Mouse (Mus musculus) heart, embryonic 12.5 days (tissue): ENCODE data around the gene Elavl4. TPM values are rescaled to one million over a fixed set of nuclear protein-coding genes. Genes with fewer than 3 reads are reported as not detected.

ENCODE experiments used
- ATAC-seq: fragments of 200-750 bp; cut with Nextera tagmentation; 2 replicates; pipeline ENCODE4 v1.8.0; 2017; ENCODE audit warnings: moderate TSS enrichment, moderate library complexity; ENCODE audit not compliant: insufficient number of reproducible peaks, low FRiP score
- H3K27ac ChIP-seq: fragments of 300-500 bp; sonication (generic); 2 replicates; pipeline ENCODE4 v1.5.1; 2016; ENCODE audit warnings: mild to moderate bottlenecking, moderate library complexity; ENCODE audit not compliant: poor library complexity, severe bottlenecking
- H3K27me3 ChIP-seq: fragments of 300-500 bp; sonication (generic); replicated peaks from 2 replicates; pipeline ENCODE4 v1.6.1; 2016; ENCODE audit warnings: mild to moderate bottlenecking, moderate library complexity
- H3K36me3 ChIP-seq: fragments of 300-500 bp; sonication (generic); 2 replicates; pipeline ENCODE4 v1.6.1; 2016; ENCODE audit warnings: mild to moderate bottlenecking, moderate library complexity
- H3K4me1 ChIP-seq: fragments of 300-500 bp; sonication (generic); replicated peaks from 2 replicates; pipeline ENCODE4 v1.6.1; 2016; ENCODE audit warnings: mild to moderate bottlenecking
- H3K4me2 ChIP-seq: fragments of 300-500 bp; sonication (generic); 2 replicates; pipeline ENCODE4 v1.6.1; 2016; ENCODE audit warnings: mild to moderate bottlenecking, moderate library complexity
- H3K4me3 ChIP-seq: fragments of 300-500 bp; sonication (generic); 2 replicates; pipeline ENCODE4 v1.5.1; 2016; ENCODE audit warnings: mild to moderate bottlenecking
- H3K9ac ChIP-seq: fragments of 300-500 bp; sonication (generic); 2 replicates; pipeline ENCODE4 v1.6.1; 2016; ENCODE audit warnings: mild to moderate bottlenecking, moderate library complexity
- H3K9me3 ChIP-seq: fragments of 300-500 bp; sonication (generic); replicated peaks from 2 replicates; pipeline ENCODE4 v1.6.1; 2016; ENCODE audit warnings: mild to moderate bottlenecking, moderate library complexity
- WGBS: fragments of 180-500 bp; shearing (Covaris S2); methylation state at CpG from one replicate; pipeline ENCODE4 v1.1.7; 2016; 5-methylcytosine and 5-hydroxymethylcytosine counted together
- polyA plus RNA-seq: library from polyadenylated mRNA; unstranded; fragments of >200 nt; fragmentation: Nextera tagmentation; extraction: Ambion mirVana; gene quantifications from 2 replicates; pipeline ENCODE4 v1.2.1, GENCODE M21; 2016

Gene Elavl4
- polyA plus RNA-seq, 1 experiment from 2014 or later, result 3.3 TPM

DNA sequence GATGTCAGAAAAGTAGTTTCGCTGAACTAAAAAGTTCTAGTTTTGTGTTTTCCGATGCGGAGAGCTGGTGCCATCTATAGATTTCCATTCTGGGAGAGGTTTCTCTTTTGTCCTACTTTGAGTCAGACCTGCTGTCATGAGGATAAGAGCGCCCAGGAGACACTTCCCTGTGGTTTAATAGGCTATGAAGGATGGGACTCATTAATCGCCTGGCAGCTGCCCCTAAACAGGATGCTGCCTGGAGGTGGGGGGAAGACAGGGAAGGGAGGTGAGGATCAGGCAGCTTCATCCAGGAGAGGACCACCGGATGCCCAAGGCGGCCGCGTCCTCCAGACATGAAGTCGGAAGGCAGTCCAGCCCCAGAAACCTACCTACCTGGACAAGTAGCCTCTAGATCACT lies 126.2 kb downstream of the Elavl4 start:
- Histone ChIP-seq H3K27me3 (no peaks in the 10 kb centered on the region), H3K9me3 (no peaks in the 10 kb centered on the region), H3K9ac (no peak overlapping the region), H3K27ac (no peak overlapping the region), H3K4me2 (no peak overlapping the region), H3K4me3 (no peak overlapping the region), H3K36me3 (no peaks in the 10 kb centered on the region), H3K4me1 (peaks cover 30% of the 10 kb centered on the region)
- ATAC-seq, result no peak
- WGBS, result 79% methylated on average over 10 of the region's 10 CpGs

DNA sequence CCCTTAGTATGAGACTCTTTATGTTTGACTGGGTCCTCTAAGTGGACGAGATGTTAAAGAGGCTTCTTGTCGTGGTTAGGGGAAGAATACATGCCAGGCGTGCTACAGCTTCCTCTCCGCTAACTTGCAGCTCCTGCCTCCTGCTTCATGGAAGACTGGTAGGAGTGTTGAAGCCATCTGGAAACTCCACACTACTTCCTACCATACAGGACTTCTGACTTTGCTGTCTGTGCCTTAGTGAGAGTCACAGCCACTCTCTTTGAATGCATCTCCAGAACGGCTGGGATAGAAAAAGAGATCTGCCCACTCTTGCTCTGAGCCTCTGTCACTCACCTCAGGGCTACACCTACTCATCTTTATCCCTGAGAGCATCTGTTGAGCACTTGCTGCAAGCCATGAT lies 132.9 kb downstream of the Elavl4 start:
- Histone ChIP-seq H3K4me2 (no peak overlapping the region), H3K27me3 (no peaks in the 10 kb centered on the region), H3K4me3 (no peak overlapping the region), H3K27ac (no peak overlapping the region), H3K9ac (no peak overlapping the region), H3K4me1 (peaks cover 33% of the 10 kb centered on the region), H3K36me3 (no peaks in the 10 kb centered on the region), H3K9me3 (no peaks in the 10 kb centered on the region)
- no peak for ATAC-seq
- 77% methylated on average over 5 of the region's 5 CpGs for WGBS

DNA sequence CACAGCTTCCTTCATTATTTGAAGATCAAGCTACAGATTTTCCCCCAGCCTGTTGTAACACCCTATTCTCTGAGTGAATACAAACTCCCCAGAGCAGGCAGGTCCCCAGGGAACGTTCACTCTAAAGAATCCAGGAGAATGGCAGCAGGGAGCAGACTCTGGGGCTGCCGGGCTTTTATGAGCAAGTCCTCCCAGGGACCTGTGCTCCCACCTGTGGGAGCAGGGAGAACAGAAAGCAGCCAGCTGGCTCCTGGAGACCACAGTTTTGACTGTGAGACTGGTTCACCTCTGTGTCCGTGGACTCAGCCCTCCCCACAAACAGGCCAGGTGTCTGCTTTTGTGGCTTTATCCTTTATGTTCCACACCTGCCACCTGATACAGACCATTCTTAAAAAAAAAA lies 134.2 kb downstream of the Elavl4 start:
- no peaks in the 10 kb centered on the region for H3K9me3 ChIP-seq
- H3K27me3 ChIP-seq, result no peaks in the 10 kb centered on the region
- WGBS, result 54% methylated on average over 3 of the region's 3 CpGs
- no peak overlapping the region for H3K27ac ChIP-seq
- H3K36me3 ChIP-seq, result no peaks in the 10 kb centered on the region
- no peak for ATAC-seq
- no peak overlapping the region for H3K4me2 ChIP-seq
- H3K4me1 ChIP-seq, result peaks cover 29% of the 10 kb centered on the region
- no peak overlapping the region for H3K4me3 ChIP-seq
- no peak overlapping the region for H3K9ac ChIP-seq

DNA sequence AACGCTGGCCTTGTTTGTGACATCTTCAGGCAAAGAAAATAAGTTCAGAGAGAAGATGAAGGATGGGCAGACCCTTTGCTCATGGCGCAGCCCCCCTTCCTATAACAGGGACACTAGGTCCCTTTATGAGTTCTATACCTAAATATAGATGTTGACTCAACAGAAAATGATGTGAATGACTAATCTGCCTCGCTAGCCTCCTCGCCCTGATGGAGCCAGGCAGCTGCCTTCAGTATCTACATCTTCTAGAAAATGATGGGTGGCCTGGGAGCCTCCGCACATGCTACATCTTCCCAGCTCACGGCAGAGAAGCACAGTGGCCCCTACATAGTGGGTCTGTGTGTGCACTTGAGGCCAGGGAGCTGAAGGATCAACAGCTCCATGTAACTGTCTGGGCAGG lies 137.2 kb downstream of the Elavl4 start:
- H3K4me3 ChIP-seq, result no peak overlapping the region
- no peak overlapping the region for H3K9ac ChIP-seq
- H3K4me2 ChIP-seq, result no peak overlapping the region
- H3K27me3 ChIP-seq, result no peaks in the 10 kb centered on the region
- no peaks in the 10 kb centered on the region for H3K9me3 ChIP-seq
- 61% methylated on average over 6 of the region's 6 CpGs for WGBS
- no peaks in the 10 kb centered on the region for H3K36me3 ChIP-seq
- H3K27ac ChIP-seq, result no peak overlapping the region
- peaks cover 16% of the 10 kb centered on the region for H3K4me1 ChIP-seq
- no peak for ATAC-seq

DNA sequence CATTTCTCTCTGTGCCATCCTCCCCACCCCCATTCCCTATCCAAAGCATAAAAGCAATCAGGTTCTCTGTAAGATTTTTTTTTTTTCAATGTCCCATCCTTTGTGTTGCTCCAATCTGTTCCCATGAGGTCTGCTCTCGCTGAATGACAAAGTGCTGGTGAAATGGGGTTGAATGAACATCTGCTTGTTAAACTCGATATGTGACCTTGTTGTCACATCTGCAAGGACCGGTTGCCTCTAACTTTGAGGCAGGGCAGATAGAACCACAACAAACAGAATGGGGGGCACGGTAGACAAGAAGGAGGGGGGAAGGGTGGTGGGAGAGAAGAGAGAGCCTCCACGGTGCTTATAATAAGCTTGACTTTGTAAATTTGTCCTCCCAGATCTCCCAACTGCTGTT lies 138.0 kb downstream of the Elavl4 start:
- no peak for ATAC-seq
- H3K4me3 ChIP-seq, result no peak overlapping the region
- no peaks in the 10 kb centered on the region for H3K9me3 ChIP-seq
- peaks cover 16% of the 10 kb centered on the region for H3K4me1 ChIP-seq
- no peaks in the 10 kb centered on the region for H3K36me3 ChIP-seq
- H3K27me3 ChIP-seq, result no peaks in the 10 kb centered on the region
- 65% methylated on average over 5 of the region's 5 CpGs for WGBS
- no peak overlapping the region for H3K27ac ChIP-seq
- no peak overlapping the region for H3K9ac ChIP-seq
- H3K4me2 ChIP-seq, result no peak overlapping the region

DNA sequence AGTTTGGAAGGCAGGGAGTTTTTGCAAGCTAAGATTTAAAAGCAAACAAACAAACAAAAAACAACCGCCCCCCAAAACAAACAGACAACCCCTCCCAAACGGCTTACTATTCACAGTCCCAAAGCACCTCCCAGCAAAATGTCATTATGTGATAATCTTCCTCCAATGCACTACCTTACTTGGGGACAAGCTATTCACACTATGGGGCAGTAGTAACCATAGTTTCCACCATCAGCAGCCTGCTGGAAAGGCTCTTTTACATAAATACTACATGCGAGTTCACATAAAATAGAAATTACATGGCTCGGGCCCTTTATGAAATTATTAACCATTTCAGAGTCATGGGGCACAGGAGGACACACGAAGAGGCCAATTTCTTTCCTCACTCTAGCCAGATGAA lies 141.5 kb downstream of the Elavl4 start:
- Histone ChIP-seq H3K27ac (no peak overlapping the region), H3K4me1 (peaks cover 9% of the 10 kb centered on the region), H3K27me3 (no peaks in the 10 kb centered on the region), H3K9me3 (no peaks in the 10 kb centered on the region), H3K4me3 (no peak overlapping the region), H3K4me2 (no peak overlapping the region), H3K9ac (no peak overlapping the region), H3K36me3 (no peaks in the 10 kb centered on the region)
- no peak for ATAC-seq
- 78% methylated on average over 5 of the region's 5 CpGs for WGBS

DNA sequence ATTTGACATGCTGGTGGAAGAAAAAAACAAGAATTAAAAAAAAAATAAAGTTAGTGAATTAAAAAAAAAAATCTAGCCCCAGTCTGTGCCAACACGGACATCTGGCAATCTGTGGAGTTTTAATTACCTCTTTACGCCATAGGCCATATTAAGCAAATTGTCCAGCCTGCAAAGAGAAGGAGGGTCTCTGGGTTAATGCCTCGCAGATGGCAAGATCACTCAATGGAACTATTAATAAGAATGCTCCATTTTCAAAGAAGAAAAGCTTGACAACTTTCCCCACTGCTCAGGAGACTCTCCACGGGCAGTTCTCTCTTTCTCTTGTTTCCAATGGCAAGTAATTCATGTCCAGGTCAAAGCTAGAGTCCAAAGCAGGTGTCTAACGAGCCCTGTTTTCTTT lies 142.1 kb downstream of the Elavl4 start:
- Histone ChIP-seq H3K27me3 (no peaks in the 10 kb centered on the region), H3K27ac (no peak overlapping the region), H3K4me2 (no peak overlapping the region), H3K4me1 (peaks cover 5% of the 10 kb centered on the region), H3K4me3 (no peak overlapping the region), H3K9ac (no peak overlapping the region), H3K36me3 (no peaks in the 10 kb centered on the region), H3K9me3 (no peaks in the 10 kb centered on the region)
- 68% methylated on average over 5 of the region's 5 CpGs for WGBS
- no peak for ATAC-seq

DNA sequence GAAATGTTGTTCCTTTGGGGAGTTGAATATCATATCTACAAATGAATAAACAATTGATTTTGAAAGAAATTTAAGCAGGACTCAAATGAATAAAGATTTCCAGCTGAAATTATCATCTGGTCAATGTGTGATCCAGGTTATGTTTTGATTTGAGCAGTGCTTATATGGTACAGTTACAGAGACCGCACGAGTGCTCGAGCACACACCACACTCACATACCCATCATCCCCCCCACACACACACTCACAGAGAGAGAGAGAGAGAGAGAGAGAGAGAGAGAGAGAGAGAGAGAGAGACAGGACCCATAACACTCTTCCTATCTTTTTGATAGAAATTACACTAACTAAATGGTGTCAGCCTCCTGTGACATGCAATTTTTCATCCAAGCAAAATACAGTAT lies 150.0 kb downstream of the Elavl4 start:
- Histone ChIP-seq H3K4me3 (no peak overlapping the region), H3K27ac (no peak overlapping the region), H3K9ac (no peak overlapping the region), H3K4me1 (0 out of 2 replicates have a peak, but pooled peaks cover 3% of the 10 kb centered on the region), H3K36me3 (no peaks in the 10 kb centered on the region), H3K9me3 (no peaks in the 10 kb centered on the region), H3K4me2 (no peak overlapping the region), H3K27me3 (no peaks in the 10 kb centered on the region)
- ATAC-seq, result no peak
- WGBS, result 70% methylated on average over 3 of the region's 3 CpGs

DNA sequence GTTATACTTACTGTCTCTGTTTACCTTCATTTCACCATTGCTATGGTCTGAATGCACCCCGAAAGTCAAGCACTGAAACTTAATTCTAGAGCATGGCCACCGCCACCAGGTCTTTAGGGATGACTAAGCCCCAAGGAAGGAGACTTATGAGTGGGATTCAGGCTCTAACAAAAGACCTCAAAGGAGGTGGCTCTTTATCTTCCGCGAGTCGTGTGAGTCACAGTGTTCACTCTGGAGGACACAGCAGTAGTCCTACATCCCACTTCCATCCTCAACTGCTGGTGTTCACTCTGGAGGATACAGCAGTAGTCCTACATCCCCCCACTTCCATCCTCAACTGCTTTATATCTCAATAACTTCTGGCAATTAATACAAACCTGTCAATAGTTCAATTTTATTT lies 151.8 kb downstream of the Elavl4 start:
- Histone ChIP-seq H3K9me3 (no peaks in the 10 kb centered on the region), H3K4me1 (0 out of 2 replicates have a peak, but pooled peaks cover 3% of the 10 kb centered on the region), H3K27me3 (no peaks in the 10 kb centered on the region), H3K4me2 (no peak overlapping the region), H3K36me3 (no peaks in the 10 kb centered on the region), H3K27ac (no peak overlapping the region), H3K4me3 (no peak overlapping the region), H3K9ac (no peak overlapping the region)
- WGBS, result 78% methylated on average over 5 of the region's 5 CpGs
- no peak for ATAC-seq

DNA sequence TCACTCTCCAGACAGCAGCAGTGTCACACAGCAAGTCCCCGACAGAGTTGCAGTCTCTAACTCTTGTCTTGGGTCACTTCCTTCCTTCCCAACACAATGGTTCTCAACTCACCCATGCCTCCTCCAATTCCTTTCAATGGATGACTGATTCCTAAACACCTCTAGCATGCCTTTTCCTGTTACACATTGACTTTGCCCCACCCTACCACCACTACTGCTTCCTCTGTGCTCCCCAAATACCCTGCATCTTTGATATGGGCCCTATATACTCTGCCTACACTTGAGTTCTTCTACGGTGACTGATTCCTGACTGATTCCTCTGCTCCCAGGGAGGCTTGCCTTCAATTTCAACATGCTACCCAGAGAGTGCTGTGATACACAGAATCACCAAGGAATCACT lies 153.1 kb downstream of the Elavl4 start:
- Histone ChIP-seq H3K9me3 (no peaks in the 10 kb centered on the region), H3K4me2 (no peak overlapping the region), H3K4me1 (0 out of 2 replicates have a peak, but pooled peaks cover 3% of the 10 kb centered on the region), H3K9ac (no peak overlapping the region), H3K27ac (no peak overlapping the region), H3K36me3 (no peaks in the 10 kb centered on the region), H3K4me3 (no peak overlapping the region), H3K27me3 (no peaks in the 10 kb centered on the region)
- no peak for ATAC-seq
- WGBS, result 47% methylated on average over 2 of the region's 2 CpGs

DNA sequence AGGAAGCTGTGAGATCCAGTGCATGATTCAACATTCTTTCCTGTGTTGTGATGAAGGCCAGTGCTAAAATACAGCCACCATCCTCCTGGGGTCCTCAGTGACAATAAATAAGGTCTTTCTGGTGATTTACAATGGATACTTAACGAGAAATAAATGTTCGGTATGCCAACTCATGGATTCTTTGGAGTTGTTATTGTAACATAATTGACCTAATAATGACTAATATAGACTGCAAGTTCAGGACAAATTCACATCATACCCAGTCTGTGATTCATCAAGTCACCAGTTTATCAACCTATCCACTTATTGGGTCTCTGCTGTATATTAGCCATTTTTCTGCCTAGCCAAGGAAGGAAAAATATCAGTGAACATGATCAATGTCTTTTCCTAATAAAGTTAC lies 174.4 kb downstream of the Elavl4 start:
- WGBS, result 83% methylated on average over 2 of the region's 2 CpGs
- no peak overlapping the region for H3K9ac ChIP-seq
- ATAC-seq, result no peak
- no peak overlapping the region for H3K4me3 ChIP-seq
- no peaks in the 10 kb centered on the region for H3K9me3 ChIP-seq
- no peaks in the 10 kb centered on the region for H3K27me3 ChIP-seq
- peaks cover 10% of the 10 kb centered on the region; the same call in 1 of the 2 replicates for H3K4me1 ChIP-seq
- no peaks in the 10 kb centered on the region for H3K36me3 ChIP-seq
- H3K4me2 ChIP-seq, result no peak overlapping the region
- H3K27ac ChIP-seq, result no peak overlapping the region

DNA sequence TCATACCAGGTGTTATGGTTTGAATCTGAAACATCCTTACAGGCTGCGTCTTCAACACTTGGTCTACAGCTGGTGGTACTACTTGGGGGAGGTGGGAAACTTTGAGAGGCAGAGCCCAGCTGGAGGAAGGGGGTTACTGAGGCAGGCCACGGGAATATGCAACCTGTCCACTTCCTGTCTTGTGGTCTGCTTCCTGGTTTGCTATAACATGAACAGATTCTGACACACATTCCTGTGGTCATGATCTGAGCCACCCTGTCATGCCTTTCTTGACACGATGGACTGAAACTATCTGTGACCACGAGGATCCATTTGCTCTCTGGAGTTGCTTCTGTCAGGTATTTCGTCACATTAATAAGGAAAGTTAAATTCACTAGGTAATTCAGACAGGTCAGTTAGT lies 179.7 kb downstream of the Elavl4 start:
- Histone ChIP-seq H3K36me3 (no peaks in the 10 kb centered on the region), H3K4me2 (no peak overlapping the region), H3K9me3 (no peaks in the 10 kb centered on the region), H3K4me1 (peaks cover 10% of the 10 kb centered on the region; the same call in 1 of the 2 replicates), H3K27me3 (no peaks in the 10 kb centered on the region), H3K9ac (no peak overlapping the region), H3K27ac (no peak overlapping the region), H3K4me3 (no peak overlapping the region)
- WGBS, result 73% methylated on average over 5 of the region's 5 CpGs
- no peak for ATAC-seq
